Mouse (Mus musculus): Measurements from ENCODE around the gene Wdr83.

GRCm38 (mm10) chr8:85071041-85071440 lies 10.1 kb downstream of the Wdr83 start:
- no peak for TF ChIP-seq CTCF (IDR thresholded peaks at IDR 0.05; ENCODE audit: insufficient read depth, low read length)
- no peak for TF ChIP-seq POLR2A (IDR thresholded peaks at IDR 0.05; ENCODE audit: borderline replicate concordance, extremely low read depth, low read depth, low read length)
